Mouse (Mus musculus): ENCODE measurements around the gene Bnip3.

Gene Bnip3

DNA sequence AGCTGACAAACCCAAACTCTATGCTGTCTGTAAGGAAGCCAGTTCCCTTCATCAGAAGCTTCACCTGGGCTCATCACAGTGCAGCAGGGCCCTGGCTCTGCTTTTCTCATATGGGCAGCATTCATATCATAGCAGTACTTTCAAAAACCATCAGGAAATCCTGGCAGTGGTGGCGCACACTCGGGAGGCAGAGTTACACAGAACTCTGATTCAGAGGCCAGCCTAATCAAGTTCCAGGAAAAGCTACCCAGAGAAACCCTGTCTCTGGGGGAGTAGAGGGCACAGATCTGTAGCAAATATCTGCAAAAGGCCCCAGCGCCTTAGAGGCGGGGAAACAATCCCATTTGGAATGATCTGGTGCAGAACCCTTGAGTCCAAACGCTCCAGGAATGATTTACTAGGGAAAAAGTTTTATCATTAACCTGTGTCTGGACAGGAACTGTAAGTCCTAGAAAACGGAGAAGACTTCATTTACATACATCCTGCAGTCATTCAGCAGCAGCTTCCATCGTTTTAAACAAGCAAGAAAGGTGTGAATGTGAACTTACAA is 5.4 kb downstream of the Bnip3 start:
- no peak for DNase-seq

- no peak for DNase-seq
These were observed 10.6 kb downstream of the Bnip3 start for GRCm38 (mm10) chr7:138898743-138899142.

GRCm38 (mm10) chr7:138898122-138898521 is 11.2 kb downstream of the Bnip3 start:
- DNase-seq: no peak

- DNase-seq: no peak
These were observed 23.7 kb downstream of the Bnip3 start for GRCm38 (mm10) chr7:138885365-138886289.

- no peak for DNase-seq
These were observed 25.6 kb downstream of the Bnip3 start for GRCm38 (mm10) chr7:138883724-138884123.

DNA sequence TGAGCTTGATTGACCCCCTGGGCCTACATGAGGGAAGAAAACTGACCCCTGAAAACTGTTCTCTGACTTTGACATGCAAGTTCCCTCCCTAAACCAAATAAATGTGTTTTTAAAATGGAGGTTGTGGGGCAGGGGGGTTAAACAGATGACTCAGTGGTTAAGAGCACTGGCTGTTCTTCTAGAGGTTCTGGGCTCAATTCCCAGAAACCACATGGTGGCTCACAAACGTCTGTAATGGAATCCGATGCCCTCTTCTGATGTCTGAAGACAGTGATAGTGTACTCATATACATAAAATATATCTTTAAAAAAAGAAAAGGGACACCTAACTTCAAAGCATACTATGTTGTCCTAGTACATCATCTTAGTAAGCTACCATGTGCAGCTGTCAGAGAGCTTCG is 34.3 kb downstream of the Bnip3 start:
- no peak for DNase-seq

DNA sequence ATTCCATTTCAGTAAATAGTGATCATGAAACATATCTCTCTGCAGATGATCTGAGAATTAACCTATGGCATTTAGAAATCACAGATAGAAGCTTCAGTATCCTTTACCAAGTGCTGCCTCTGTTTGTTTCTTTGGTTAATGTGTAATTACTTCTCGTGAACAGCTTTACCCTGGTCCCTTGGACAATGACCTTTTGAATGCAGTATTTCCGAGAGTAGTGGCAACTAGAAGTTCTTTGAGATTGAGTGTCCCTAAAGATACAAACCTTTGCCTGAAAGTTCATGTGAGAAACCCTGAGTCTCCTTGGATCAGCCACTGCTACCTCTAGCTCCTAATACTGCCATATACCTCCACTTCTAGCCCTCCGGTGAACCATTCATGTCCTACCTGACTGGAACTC is 36.4 kb downstream of the Bnip3 start:
- no peak for DNase-seq

DNA sequence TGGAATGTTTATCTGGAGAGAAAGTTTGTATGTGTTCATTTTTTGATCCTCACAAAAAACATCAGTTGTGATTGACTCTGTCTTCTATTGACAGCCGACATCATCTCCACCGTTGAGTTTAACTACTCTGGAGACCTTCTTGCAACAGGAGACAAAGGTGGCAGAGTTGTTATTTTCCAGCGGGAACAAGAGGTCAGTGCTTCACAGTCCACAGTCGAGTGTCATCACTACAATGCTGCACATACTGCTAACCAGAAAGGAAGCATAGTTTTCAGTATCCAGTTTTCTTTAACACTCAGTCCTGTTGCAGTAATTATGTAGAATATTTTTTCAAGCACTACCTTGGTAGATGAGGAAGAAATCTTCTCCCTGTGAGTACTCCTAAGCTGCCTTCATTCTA is 41.0 kb downstream of the Bnip3 start:
- DNase-seq: no peak

DNA sequence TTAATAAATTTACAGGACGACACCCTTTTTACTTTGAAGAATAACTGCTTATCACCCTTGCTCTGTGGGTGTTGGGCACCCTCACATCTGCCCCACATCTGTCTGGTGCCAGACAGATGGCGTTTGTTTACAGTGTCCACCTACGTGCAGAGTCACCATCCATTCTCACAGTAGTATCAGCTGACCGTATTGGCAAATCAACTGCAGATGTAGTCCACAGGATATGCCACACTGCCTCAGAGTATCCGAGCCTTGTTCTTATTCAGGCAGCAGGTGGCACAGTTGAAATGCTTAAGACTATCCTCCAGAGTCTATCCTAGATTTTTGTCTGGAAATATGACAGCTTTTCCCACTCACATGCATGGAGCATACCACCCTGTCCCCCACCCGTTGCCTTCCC is 42.0 kb downstream of the Bnip3 start:
- no peak for DNase-seq

DNA sequence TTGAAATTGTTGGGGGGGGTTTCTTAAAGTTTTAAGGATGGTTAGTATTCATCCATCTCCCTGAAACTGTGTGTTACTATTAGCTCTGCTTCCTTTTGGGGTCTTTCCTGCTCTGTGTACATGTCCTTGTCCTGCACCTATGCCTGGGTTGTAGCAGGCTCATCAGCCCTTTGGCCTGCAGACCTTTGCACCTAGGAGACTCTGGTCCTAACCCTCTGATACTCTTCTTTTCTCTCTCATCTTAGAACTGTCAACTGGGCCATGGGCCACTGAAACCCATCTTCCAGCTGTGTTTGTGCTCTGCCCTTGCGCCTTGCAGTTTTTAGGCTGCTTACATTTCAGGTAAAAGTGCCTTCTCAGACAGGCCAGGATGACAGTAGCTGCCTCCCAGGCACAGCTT is 44.5 kb downstream of the Bnip3 start:
- no peak for DNase-seq

GRCm38 (mm10) chr7:138863950-138864572 is 45.3 kb downstream of the Bnip3 start:
- peak; percentile 26 to 48 for DNase-seq

GRCm38 (mm10) chr7:138856670-138857069 is 52.6 kb downstream of the Bnip3 start:
- no peak for DNase-seq

DNA sequence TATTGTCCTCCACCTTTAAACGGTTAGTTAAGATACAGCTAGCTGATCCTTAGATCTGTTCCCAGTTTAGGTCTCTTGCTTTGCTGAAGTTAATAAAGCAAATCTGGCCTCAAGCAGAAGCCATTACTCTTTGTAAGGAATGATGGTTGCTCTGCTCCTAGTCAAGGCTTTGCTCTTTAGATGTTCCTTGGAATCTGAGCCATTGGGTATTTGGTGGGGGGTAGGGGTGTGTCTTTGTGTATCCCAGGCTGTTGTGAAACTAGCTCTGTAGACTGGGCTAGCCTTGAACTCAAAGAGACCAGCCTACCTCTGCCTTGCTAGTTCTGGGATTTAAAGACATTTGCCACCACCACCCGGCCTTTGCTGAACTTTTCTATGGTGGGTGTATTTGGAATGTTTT is 55.1 kb downstream of the Bnip3 start:
- no peak for DNase-seq

GRCm38 (mm10) chr7:138853417-138854031 is 55.8 kb downstream of the Bnip3 start:
- DNase-seq: no peak

- DNase-seq: no peak
These were observed 59.2 kb downstream of the Bnip3 start for GRCm38 (mm10) chr7:138850083-138850482.

- no peak for DNase-seq
These were observed 61.0 kb downstream of the Bnip3 start for GRCm38 (mm10) chr7:138848028-138848920.

DNA sequence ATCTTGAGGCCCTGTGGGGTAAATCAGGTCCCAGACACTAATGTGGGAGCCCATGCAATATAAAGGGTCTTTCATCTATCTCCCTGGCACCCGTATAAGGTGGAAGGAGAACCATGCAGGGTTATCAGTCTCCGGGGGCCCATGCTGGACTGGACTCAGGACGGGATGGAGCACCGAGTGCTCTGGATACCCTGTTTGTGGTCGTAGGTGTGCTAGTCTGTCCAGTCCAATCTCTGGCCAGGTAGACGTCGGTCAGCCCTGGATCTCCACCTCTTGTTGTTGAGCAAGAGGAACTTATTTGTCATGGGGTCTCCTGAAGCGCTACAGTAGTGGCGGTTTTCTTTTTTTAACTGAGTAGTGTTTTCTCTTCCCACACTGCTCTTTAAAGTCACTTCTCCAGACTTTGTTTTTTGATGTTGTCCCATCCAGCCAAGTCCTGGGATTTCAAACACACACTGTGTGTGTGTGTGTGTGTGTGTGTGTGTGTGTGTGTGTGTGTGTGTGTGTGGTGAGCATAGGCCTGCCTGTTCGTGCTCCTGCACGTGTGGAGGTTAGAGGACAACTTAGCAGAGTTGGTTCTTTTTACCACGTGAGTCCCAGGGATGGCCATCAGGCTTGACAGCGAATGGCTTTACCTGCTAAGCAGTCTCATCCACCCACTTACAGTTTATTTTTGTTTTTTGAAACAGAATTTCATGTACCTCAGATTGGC is 61.8 kb downstream of the Bnip3 start:
- DNase-seq: no peak

GRCm38 (mm10) chr7:138846502-138846991 is 62.8 kb downstream of the Bnip3 start:
- DNase-seq: no peak

DNA sequence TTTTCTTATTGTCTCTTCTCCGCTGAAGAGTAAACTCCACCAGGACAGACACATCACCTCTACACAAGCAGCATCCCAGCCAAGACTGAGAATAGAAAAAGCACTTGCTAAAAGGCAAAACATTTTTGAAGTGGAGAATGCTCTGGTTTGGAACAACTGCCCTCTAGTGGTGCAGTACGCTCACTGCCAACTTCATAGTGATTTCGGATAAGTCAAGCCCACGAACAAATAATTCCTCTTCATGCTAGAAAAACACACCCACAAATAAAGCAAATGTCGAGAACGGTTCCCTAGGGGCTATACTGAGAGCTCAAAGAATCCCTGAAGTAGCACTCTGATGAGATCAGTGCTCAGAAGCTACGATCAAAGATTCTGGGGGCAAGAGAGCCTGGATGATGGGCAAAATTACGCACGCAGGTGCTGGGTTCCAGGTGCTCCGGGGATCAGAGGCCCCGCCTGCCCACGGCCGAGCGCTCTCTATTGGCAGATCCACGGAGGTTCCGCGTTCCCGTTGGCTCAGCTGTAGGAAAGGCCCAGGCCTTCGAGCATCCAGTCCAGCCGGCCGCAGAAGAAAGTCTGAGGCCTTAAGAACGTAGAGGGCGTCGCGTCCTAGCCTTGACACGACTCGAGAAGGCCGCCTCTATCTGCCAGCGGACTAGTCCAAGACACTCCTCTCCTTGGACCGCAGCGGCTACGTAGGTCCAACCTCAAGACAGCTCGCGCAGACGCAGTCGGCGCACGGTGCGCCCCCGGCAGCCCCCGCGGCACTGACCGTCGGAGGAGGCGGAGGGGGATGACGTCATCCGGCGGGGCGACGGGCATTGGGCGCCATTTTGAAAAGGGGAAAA is 63.6 kb downstream of the Bnip3 start, which contains the start of the genes Ppp2r2d and Mapk1ip1:
Gene Ppp2r2d, plus strand, starts transcription at position 536 of the 848 bp plus-strand sequence.
Gene Mapk1ip1, minus strand, starts transcription at position 730 of the 848 bp plus-strand sequence.
- peak; percentile 98 to 99 for DNase-seq

DNA sequence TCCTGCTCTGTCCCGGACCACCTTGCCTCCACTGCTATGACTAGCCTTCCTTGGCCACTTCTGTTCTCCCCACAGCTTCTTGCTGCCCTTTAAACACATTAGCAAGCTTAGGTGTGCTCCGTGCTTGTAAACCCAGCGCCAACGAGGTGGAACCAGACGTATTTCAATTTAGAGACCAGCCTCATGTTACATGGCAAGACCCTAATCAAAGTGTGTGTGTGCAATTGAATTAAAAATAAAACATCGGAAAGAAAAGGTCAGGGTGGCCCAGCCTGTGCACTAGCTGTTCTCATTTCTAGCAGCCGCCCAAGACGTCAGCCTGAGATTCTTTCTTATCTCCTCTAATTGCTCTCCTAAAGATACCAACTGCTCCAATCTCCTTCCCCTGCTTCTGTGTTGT is 64.2 kb downstream of the Bnip3 start:
- DNase-seq: no peak

Measured in cerebellum, postnatal 14 days (tissue).